Mouse (Mus musculus) fibroblast of lung, adult 2 months (primary cell): Measurements from ENCODE around the gene Osbpl3.

Experiments
- DNase-seq: peaks from one replicate; pipeline ENCODE4 v3.0.0-alpha.2; 2011; ENCODE audit warnings: low read depth

The Osbpl3 gene

DNA sequence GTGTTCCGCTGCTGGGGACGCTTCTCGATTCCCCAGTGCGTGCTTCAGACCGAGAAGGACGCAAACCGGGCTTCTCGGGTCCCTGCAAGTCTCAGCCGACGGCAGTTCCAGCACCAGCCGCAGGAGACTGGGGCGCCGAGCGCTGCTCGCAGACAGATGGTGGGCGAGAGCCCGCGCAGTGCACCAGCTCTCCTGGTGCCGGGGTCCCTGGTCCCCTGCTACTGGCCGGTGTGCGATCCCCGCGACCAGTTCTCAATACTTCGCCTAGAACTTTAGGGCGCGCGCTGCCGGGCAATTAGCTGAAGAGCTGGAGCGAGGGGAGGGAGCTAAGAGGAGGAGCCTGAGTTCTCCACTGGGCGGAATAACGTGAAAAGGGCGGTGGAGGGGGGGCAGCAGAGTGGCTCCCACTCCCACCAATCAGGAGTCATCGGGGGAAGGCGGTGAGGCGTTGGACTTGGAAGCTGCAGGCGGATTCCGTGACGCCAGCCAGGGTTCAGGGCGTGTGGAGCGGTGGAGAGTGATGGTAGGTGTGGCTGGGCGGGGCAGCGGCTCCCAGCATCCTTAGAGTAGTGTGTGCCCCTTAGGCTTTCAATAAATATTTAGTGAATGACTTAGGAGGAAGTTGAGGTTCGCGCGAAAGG, at the start of gene Osbpl3:
Osbpl3 (minus strand) TSS at position 373 of the 641 bp plus-strand sequence.
- peak; percentile 90 for DNase-seq

DNA sequence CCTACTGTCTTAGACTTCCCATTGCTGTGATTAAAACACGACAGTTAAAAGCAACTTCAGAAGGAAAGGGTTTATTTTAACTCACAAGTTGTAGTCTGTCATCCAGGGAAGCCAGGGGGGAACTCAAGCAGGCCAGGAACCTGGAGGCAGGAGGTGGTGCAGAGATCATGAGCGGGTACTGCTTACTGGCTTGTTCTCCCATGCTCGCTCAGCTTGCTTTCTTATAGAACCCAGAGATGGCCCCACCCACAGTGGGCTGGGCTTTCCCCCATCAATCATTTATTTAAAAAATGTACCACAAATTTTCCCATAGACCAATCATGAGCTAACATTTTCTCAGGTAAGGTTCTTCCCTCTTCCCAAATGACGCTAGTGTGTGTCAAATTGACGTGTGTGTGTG, 49.5 kb upstream of the Osbpl3 start:
- no peak for DNase-seq

DNA sequence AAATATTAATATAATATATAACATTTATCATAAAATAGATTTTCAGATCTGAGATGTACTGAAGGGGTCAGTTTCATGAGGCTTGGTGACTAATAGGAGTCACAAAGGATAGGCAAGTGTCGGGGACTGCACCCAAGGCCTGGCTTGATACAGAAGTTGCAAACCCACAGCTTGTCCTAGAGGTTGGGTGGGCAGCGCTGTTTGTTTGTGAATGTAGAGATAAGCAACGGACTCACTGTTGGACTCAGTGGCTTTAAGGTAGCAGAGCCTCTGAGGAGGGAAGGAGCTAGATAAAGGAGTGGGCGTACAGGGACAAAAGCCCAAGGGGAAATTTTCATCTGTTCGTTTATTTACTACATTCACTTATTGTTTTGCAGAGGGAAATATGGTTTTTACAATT, 48.7 kb upstream of the Osbpl3 start:
- DNase-seq: no peak

DNA sequence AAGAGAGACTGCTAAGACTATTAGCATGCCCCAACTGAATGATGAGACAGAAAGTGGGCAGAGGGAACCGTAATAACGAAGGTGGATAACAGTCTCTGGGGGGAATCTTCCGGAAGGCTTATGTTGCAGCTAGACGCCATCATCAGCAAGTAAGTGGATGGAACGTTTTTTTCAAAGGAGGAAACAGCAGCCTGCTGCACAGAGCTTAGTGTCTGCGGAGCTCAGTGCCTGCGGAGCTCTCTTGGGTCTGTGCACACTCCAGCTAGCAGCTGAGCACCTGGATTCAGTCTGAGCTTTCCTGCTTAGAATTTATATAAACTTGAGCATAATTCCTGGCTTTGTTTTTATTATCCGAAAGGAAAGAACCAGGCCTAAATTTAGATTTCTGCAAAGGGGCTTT, 47.8 kb upstream of the Osbpl3 start:
- DNase-seq: no peak

DNA sequence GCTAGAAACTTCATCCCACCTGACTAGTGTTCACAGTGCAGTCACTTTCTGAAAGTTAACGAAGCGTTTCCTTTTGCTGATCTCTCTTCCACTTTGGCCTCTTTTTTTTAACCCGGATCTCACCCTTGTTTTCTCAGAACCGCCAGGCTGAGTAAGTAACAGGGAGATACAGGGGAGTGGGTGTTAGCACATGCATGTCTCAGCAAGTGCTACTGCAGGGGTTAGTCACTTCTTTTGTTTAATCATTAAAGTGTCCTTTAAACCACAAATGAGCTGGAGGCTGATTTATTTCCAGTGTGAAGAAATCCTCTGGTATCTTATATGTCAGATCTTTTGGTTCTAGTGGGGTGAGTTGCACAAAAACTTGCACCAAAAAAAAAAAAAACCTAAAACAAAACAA, 47.0 kb upstream of the Osbpl3 start:
- DNase-seq: no peak

DNA sequence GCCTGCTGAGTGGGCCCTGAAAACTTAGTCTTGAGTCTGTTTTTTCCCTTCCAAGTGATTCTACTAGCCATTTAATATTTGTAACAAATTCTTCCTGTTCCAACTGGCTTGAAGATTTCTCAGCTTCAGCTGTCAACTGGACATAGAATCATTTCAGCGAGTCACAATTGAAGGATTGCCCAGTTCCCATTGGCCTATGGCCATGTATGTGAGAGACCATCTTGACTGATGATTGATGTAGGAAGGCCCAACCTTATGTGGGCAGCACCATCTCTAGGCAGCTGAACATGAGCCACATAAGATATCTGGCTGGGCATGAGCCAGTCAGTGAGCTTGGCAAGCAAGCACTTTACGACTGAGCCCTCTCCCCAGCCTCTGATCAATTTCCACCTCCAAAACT, 42.3 kb upstream of the Osbpl3 start:
- peak; percentile 56 for DNase-seq

DNA sequence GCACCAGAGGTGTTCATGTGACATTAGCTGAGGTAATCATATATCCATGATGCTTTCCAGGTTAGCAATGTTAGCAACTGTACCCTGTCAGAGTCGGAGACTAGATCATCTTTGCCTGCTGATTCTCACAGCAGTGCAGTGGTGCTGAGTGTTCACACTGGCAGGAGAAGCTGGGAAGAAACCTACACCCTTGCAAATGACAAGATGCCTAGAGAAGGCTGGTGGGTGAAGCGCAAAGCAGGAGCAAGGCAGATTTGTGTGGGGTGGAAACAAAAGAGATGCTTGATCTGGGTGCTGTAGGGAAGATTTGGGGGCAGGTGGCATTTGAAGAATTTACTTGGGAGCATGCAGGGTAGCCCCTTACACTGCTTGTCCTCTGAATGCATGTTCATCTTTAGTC, 34.5 kb upstream of the Osbpl3 start:
- DNase-seq: no peak

DNA sequence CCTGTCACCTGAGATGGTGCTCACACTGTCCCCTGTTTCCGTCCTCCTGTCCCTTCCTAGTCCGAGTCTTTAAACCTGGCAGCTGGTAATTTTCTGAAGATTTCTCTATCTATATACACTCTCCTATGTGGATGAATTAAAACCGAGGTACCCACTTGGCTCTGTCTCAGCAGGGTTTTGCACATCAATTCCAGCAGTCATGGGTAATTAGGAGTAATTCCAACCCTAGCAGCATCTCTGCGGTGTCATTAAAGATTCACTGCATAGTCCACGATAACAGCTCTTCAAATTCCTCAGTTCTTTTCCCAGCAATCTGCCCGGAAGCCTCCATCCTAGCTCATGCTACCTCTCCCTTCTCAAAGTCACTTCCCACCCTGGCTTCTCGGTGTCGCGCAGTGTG, 33.4 kb upstream of the Osbpl3 start:
- no peak for DNase-seq

DNA sequence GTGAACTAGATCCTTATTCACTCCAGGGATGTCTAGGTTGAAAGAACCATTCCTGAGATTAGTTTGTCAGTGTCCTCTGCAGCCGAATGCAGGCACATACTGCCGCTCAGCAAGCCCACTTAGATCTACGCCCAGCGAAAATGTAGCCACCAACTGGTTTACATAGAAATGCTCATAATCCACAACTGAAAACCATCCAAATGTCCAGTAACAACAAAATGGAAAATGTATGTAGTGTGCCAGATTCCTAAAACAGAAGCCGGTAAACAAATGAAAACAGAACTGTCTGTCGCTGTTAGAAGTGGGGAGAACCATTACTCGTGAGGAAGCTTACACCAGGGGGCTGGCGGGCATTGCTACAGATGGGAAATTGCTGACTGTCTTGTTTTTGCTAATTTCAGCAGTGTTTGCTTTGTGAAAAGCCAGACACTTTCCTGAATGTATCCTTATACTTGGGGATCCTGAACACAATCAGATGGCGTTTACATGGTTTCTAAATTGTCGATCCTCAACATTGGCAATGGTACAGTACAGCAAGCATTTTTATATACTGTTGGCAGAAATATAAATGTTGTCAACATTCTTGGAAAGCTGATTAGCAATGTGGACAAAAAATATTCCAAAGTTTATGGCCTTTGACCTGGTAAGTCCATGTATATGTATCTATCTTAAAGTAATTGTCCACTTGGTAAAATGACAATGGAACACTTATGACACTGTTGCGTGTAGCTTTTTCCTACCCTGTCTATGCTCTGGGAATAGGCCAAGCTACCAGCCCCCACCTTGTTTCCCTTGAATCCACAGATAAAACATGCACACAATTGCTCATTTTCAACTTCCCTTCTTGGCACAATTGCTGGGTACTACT, 30.3 kb upstream of the Osbpl3 start:
- DNase-seq: no peak

DNA sequence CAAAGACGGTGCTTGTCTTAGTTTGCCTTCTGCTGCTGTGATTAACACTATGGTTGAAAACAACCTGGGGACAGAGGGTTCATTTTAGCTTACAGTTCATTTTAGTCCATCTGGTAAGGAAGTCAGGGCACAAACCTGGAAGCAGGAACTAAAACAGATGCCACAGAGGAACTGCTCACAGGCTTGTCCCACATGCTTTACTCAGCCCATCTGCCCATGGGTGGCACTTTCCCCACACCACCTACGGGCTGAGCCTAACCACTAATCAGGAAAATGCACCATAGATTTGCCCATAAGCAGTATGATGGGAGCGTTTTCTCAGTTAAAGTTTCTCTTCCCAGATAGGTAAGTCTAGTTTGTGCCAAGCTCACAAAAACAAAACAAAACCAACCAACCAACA, 27.4 kb upstream of the Osbpl3 start:
- no peak for DNase-seq

DNA sequence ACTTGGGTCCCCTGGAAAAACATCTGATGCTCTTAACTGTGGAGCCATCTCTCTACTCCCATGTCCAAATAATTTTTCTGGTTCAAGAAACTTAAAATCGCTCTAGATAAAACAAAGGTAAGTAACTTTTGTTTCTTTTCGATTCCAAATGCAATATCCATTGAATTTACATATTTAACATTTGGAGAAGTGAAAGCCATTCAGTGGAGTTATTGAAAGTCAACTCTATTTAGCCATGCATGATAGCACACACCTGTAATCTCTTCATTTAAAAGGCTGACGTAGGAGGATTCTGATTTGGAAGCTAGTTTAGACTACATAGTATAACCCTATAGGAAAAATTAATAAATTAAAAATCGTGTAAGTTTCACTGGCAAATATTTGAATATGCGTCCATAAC, 25.5 kb upstream of the Osbpl3 start:
- DNase-seq: no peak

DNA sequence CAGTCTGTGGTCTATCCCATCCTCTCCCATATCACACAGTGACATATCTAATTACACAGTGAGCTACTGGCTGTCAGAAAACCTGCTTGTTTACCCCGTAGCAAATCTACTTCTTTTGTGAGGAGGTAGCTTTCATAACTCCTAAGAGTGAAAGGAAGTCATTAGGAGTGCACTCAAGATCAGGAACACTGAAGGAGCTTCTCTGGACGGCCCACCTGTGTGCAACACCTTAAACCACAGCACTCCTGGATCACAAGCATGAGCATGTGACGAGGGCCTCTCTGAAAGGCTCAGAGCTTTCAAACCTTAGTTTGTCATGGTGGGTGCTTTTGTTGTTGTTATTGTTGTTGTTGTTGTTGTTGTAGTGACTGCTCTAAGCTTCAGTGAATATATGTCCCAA, 10.4 kb upstream of the Osbpl3 start:
- DNase-seq: no peak

DNA sequence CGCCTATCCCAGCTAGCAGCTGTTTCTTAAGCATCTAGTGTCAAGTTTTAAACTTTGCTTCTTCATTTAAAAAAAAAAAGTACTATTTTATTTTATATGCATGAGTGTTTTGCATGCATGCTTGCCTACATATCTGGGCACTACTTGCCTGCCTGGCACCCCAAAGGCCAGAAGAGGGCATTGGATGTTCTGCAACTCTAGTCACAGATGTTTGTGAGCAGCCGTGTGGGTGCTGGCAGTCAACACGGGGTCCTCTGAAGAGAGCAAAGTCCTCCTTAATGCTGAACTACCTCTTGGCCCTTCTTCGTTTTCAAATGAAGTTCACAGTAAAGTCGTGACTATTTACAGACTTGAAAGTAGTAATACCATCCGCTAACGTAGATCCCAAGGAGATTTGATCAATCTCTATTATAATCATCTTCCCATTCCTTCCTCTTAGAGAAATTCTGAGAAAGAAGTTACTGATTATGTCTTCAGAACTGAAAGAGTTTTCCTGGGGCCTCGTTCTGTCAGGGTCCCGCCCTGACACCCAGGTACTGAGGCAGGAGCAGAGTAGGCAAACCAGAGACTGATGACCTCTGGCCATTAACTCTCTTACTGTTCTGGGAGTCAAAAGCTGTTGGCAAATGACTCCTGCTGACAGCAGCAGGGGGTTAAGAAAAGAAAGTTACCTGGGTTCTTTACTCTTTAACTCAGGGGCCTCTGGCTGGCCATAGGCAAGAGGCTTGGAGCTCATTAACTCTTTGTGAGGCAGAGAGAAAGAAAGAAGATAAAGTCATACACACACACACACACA, 8.9 kb upstream of the Osbpl3 start:
- DNase-seq: no peak

DNA sequence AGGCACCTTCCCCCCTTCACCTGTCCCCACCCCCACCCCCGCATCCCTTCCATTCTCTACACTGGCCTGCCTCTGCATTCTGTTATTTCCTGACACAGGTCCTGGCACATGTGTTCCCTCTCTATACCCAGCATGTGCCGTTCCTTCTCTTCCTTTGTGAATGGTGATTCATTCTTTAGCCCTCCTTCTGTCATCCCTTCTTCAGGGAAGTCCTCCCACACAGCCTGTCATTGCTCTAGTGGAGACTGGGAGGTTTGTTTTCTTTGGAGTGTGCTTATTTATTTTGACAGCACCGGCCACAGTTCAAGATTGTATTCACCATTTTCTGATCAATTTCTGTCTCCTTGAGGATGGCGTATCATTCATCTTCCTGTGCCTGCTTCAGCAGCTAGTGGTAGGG, 6.0 kb upstream of the Osbpl3 start:
- DNase-seq: no peak

DNA sequence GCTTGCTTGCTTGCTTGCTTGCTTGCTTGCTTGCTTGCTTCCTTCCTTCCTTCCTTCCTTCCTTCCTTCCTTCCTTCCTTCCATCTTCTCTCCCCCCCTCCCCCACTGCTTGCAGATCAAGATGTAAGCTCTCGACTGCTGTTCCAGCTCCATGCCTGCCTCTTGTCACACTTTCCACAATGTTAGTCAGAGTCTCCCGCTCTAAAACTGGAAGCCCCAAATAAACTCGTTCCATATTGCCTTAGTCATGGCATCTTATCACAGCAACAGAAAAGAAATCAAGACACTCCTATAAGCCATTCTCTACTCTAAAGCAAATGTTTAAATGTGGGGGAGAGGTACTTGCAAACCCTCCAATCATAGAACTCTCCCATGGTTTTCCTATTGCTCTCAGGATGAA, 5.6 kb upstream of the Osbpl3 start:
- DNase-seq: no peak

DNA sequence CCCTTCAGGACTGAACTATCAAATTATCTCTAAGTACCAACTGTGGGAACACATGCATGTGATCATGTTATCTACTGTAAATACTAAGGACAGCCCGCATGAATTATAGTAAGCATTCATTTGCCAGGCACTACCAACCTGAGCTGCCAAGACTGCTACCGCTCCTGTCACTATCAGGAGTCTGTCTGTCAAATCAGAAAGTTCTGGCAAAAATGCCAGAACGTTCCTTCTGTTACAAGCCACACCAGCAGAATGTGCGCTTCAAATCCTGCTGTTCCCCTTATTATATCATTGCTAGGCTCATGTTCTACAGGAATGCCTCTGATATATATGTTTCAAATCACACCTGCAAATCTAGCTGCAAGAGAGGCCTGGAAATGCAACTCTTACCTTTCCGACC, 4.6 kb upstream of the Osbpl3 start:
- DNase-seq: no peak

DNA sequence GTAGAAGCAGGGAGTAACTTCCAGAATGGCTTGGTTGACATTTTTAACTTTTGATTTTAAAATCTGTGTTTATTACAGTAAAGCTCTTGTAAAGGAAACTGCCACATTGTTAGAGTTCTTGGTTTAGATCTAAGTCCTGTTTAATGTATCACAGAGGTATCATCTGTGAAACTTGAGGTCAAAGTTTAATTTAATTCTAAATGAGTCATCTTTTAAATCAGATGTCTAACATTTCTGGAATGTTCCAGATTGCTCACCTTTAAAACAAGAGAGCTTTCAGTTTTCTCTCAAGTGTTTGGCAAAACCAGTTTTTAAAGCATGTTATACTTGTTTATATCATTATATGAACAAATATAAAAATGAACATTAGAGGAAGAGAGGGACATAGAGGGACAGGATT, 4.2 kb upstream of the Osbpl3 start:
- no peak for DNase-seq

DNA sequence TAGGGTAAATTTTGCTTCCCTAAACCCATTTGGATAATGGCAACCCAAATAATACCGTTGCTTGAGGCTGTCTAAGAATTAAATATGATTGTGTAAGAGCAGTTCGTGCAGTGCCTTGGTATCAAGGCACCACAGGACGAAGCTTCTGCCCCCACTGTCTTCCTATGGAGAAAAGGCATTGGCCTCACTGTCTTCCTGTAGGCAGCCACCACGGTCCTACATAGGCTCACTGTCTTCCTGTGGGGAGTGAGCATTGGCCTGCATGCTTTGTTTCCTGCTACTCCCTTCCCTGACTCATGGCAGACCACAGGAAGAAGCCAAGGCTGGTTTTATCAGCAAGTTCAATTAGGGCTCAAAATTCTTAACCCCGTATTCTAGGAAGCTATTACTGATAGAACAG, 3.3 kb upstream of the Osbpl3 start:
- no peak for DNase-seq

DNA sequence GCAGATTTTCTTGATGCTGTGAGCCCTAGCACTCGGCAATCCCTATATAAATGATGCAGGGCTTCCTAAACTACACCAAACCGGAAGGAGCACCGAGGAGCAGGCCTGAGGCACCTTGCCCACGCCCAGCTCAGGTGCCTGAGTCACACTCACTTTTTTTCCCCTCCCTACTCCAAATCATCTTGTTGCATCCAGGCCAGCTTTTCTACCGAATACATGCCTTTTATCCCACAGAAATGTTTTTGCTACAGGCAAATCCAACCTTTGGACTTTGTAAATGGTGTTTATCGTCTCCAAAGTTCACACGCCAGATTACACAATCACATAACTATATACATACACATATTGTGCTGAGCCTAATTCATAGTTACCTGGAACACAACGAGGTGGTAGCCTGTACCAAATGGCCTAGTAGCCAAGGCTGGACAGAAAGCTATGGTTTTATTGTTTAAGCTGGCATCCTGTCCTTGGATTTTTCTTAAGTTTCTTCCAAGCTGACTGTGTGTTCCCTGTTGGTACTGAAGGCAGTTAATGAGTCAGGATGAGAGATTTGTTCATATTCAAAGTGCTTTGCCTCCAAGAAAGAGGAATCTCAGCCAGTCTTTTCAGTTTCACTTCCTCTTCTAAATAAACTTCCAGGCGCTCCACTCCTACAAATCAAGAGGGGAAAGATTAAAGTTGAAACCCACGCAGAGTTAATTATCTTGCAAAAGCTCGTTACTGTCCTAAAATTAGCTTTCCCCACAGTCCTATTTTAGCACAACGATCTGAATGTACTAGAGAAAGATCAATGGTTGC, 1.7 kb upstream of the Osbpl3 start:
- DNase-seq: no peak

DNA sequence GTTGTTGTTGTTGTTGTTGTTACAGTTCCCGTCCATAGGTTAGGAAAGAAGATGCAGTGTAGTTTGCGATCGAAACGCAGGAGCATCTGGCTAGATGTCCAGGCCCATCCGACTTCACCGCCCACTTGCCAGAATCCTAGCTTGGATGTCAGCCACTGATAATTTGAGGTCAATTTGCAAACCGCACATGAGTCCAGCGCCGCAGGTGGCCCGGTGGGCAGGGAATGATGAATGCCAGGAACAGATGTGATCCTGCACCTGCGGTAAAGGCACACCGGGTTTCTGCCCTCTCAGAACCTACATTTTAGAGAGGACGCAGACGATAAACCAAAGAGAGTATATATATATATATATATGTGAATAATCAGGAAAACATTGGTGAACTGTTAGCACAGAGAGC, 705 bp upstream of the Osbpl3 start:
- no peak for DNase-seq

DNA sequence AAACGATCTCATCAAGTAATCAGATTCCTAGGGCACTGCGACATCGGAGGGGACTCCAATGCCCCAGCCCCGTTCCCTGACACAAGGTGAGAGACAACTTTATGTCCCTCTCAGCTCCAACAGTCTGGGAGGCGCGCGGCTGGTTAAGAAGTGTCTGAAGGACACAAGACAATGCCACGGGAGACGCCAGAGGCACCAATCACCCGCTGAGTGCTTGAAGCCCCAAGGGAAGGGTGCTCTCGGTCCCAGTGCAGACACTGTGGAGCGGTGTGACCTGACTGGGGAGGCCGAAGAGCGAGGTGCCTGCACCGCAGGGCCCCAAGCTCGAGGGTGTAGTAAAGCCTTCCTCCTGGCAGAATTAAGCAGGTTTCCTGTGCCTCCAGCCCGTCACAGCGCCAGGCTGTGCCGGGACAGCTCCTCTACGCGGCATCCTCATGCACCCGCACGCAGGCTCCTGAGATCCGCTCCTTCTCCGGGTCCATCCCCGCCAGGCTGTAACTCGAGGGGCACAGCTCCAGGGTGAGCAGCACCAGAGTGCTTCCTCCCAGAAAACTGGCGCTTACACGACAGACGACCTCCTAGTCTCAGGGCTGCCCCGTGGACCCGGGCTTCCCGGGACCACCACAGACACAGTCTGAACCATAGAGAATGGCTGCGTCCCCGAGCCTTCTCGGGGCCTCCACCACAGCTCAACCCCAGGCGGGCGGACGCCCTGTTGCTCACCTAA, 736 bp downstream of the Osbpl3 start:
- DNase-seq: no peak

DNA sequence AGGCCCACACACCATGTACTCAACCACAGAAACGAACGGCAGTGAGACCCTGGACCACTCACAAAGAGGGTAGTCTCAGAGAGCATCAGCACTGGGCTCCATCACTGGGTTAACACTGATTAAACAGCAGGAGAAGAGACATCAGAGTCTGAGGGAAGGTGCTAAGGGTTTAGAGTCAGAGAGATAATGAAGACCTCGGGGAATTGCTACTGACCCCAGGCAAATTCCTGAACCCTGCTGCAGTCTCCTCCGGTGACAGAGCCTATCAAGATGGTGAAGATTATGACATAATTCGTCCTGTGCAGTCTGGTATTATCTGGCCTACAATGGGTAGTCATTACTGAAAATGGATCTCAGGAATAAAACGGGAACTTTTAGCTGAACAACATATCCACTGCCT, 2.4 kb downstream of the Osbpl3 start:
- no peak for DNase-seq
